Mouse (Mus musculus) liver, embryonic 16.5 days (tissue): Measurements from ENCODE around the gene Insm2. TPM values are rescaled to one million over a fixed set of nuclear protein-coding genes. Genes with fewer than 3 reads are reported as not detected.

Experiments
- ATAC-seq: fragments of 200-750 bp; cut with Nextera tagmentation; 2 replicates; pipeline ENCODE4 v1.8.0; 2017; ENCODE audit warnings: low read depth, mild to moderate bottlenecking, moderate number of reproducible peaks, moderate library complexity
- H3K27ac ChIP-seq: fragments of 300-500 bp; sonication (generic); 2 replicates; pipeline ENCODE4 v1.5.1; 2014; ENCODE audit warnings: mild to moderate bottlenecking, low read length
- H3K27me3 ChIP-seq: fragments of 300-500 bp; sonication (generic); 2 replicates; pipeline ENCODE4 v1.6.1; 2014; ENCODE audit warnings: low read depth, low read length, mixed read lengths; ENCODE audit not compliant: control insufficient read depth, insufficient read depth
- H3K36me3 ChIP-seq: fragments of 300-500 bp; sonication (generic); 2 replicates; pipeline ENCODE4 v1.6.1; 2014; ENCODE audit warnings: mild to moderate bottlenecking; ENCODE audit not compliant: control insufficient read depth, insufficient read depth
- H3K4me1 ChIP-seq: fragments of 300-500 bp; sonication (generic); 2 replicates; pipeline ENCODE4 v1.6.1; 2014; ENCODE audit warnings: low read depth, low read length, mixed read lengths; ENCODE audit not compliant: control insufficient read depth
- H3K4me2 ChIP-seq: fragments of 300-500 bp; sonication (generic); 2 replicates; pipeline ENCODE4 v1.6.1; 2014; ENCODE audit warnings: low read depth, low read length, mixed read lengths
- H3K4me3 ChIP-seq: fragments of 300-500 bp; sonication (generic); 2 replicates; pipeline ENCODE4 v1.5.1; 2014; ENCODE audit warnings: low read depth, mild to moderate bottlenecking, low read length
- H3K9ac ChIP-seq: fragments of 300-500 bp; sonication (generic); 2 replicates; pipeline ENCODE4 v1.6.1; 2014; ENCODE audit warnings: low read depth, low read length
- H3K9me3 ChIP-seq: fragments of 300-500 bp; sonication (generic); replicated peaks from 2 replicates; pipeline ENCODE4 v1.6.1; 2016; ENCODE audit warnings: low read length; ENCODE audit not compliant: control insufficient read depth
- WGBS: fragments of 180-500 bp; shearing (Covaris S2); extraction: QIAGEN DNeasy Blood & Tissue Kit; methylation state at CpG from one replicate; pipeline ENCODE4 v1.1.7; 2014; ENCODE audit not compliant: insufficient replicate concordance; 5-methylcytosine and 5-hydroxymethylcytosine counted together
- polyA plus RNA-seq: library from polyadenylated mRNA; unstranded; fragments of >200 nt; fragmentation: Nextera tagmentation; extraction: Ambion mirVana; gene quantifications from 2 replicates; pipeline ENCODE4 v1.2.1, GENCODE M21; 2015

The Insm2 gene
- polyA plus RNA-seq, 1 experiment from 2014 or later = not detected

GRCm38 (mm10) chr12:55626711-55627110 is 27.5 kb downstream of the Insm2 start:
- no peaks in the 10 kb centered on the region for H3K27me3 ChIP-seq
- H3K9me3 ChIP-seq = no peaks in the 10 kb centered on the region
- peaks cover 8% of the 10 kb centered on the region for H3K4me1 ChIP-seq
- H3K36me3 ChIP-seq = no peaks in the 10 kb centered on the region
- no peak overlapping the region for H3K4me3 ChIP-seq
- H3K27ac ChIP-seq = no peak overlapping the region
- ATAC-seq = no peak
- no peak overlapping the region for H3K9ac ChIP-seq
- H3K4me2 ChIP-seq = no peak overlapping the region
- WGBS = 52% methylated on average over 4 of the region's 4 CpGs

- no peak for ATAC-seq
- no peaks in the 10 kb centered on the region for H3K9me3 ChIP-seq
- no peak overlapping the region for H3K4me2 ChIP-seq
- H3K36me3 ChIP-seq = no peaks in the 10 kb centered on the region
- H3K4me1 ChIP-seq = no peaks in the 10 kb centered on the region
- no peak overlapping the region for H3K9ac ChIP-seq
- 85% methylated on average over 7 of the region's 7 CpGs for WGBS
- H3K27me3 ChIP-seq = no peaks in the 10 kb centered on the region
- H3K27ac ChIP-seq = no peak overlapping the region
- H3K4me3 ChIP-seq = no peak overlapping the region
Measured at GRCm38 (mm10) chr12:55648011-55648525, 48.8 kb downstream of the Insm2 start.

Other genes starting within 250 kb of the Insm2 start
- gene Psma6, start 215.2 kb upstream of the Insm2 start, polyA plus RNA-seq = 163 and 178 TPM in 2 replicates
- 19.8 and 24.5 TPM in 2 replicates for gene Nfkbia, start 106.8 kb upstream of the Insm2 start, polyA plus RNA-seq
- gene Aldoart2, start 34.2 kb upstream of the Insm2 start, polyA plus RNA-seq = not detected in 2 replicates
- 3.2 TPM in 2 replicates for gene Ralgapa1, start 221.7 kb downstream of the Insm2 start, polyA plus RNA-seq
- 11.2 and 12.0 TPM in 2 replicates for gene Brms1l, start 236.9 kb downstream of the Insm2 start, polyA plus RNA-seq